Mouse (Mus musculus) thymus, adult 2 months (tissue): ENCODE measurements around the gene Usp27x.

ENCODE experiments used
- CTCF ChIP-seq: fragments of 200-500 bp; IDR thresholded peaks from 2 replicates; pipeline ENCODE4 v1.5.1; 2012; ENCODE audit warnings: mild to moderate bottlenecking, control low read depth, low read length, moderate library complexity, borderline replicate concordance; ENCODE audit not compliant: control insufficient read depth, poor library complexity, insufficient read depth; ENCODE audit errors: extremely low read depth
- POLR2A ChIP-seq: fragments of 200-500 bp; IDR thresholded peaks from 2 replicates; pipeline ENCODE4 v1.6.1; 2012; ENCODE audit warnings: mild to moderate bottlenecking, low read length, control low read depth, moderate library complexity; ENCODE audit not compliant: control insufficient read depth, poor library complexity, insufficient read depth; ENCODE audit errors: extremely low read depth

- TF ChIP-seq CTCF (no peak), POLR2A (no peak)
Observed at GRCm38 (mm10) chrX:7412239-7413033, 36.8 kb upstream of the Usp27x start.
